Mouse (Mus musculus) heart, embryonic 14.5 days (tissue): ENCODE data around the gene Rhbdl3. TPM values are rescaled to one million over a fixed set of nuclear protein-coding genes. Genes with fewer than 3 reads are reported as not detected.
A peak's percentile ranks its signal among the peaks of the same experiment; 100 is the strongest.

Experiments
- ATAC-seq: fragments of 200-750 bp; cut with Nextera tagmentation; 2 replicates; pipeline ENCODE4 v1.8.0; 2017; ENCODE audit warnings: low read depth, moderate TSS enrichment; ENCODE audit not compliant: insufficient number of reproducible peaks, insufficient read depth, low FRiP score
- H3K27ac ChIP-seq, 2 experiments: fragments of 200-500 bp in 1 of 2; fragments of 300-500 bp in 1 of 2; sonication (generic) in 1 of 2; replicated peaks in 1 of 2; 2 replicates each; pipeline ENCODE4 v1.5.1; 2012 to 2014; ENCODE audit warnings: low read depth in 2 of 2, low read length in 2 of 2, control low read depth in 1 of 2, mild to moderate bottlenecking in 1 of 2, mixed read lengths in 1 of 2; ENCODE audit not compliant: control insufficient read depth in 1 of 2, insufficient read depth in 1 of 2
- H3K27me3 ChIP-seq: fragments of 300-500 bp; sonication (generic); 2 replicates; pipeline ENCODE4 v1.6.1; 2014; ENCODE audit warnings: mild to moderate bottlenecking, low read length, control low read depth; ENCODE audit not compliant: control insufficient read depth, insufficient read depth
- H3K36me3 ChIP-seq: fragments of 300-500 bp; sonication (generic); 2 replicates; pipeline ENCODE4 v1.6.1; 2014; ENCODE audit warnings: mild to moderate bottlenecking, control low read depth, low read length, mixed read lengths; ENCODE audit not compliant: control insufficient read depth, insufficient read depth
- H3K4me1 ChIP-seq, 2 experiments: fragments of 200-500 bp in 1 of 2; fragments of 300-500 bp in 1 of 2; sonication (generic) in 1 of 2; 2 replicates each; pipeline ENCODE4 v1.6.1; 2012 to 2014; ENCODE audit warnings: low read length in 2 of 2, control low read depth in 1 of 2, mixed read lengths in 1 of 2; ENCODE audit not compliant: control insufficient read depth in 2 of 2, insufficient read depth in 2 of 2
- H3K4me2 ChIP-seq: fragments of 300-500 bp; sonication (generic); 2 replicates; pipeline ENCODE4 v1.6.1; 2014; ENCODE audit warnings: mild to moderate bottlenecking, low read length
- H3K4me3 ChIP-seq, 2 experiments: fragments of 200-500 bp in 1 of 2; fragments of 300-500 bp in 1 of 2; sonication (generic) in 1 of 2; 2 replicates each; pipeline ENCODE4 v1.5.1; 2012 to 2014; ENCODE audit warnings: low read length in 2 of 2, mild to moderate bottlenecking in 2 of 2, control low read depth in 1 of 2, low read depth in 1 of 2, moderate library complexity in 1 of 2; ENCODE audit not compliant: control insufficient read depth in 1 of 2, insufficient read depth in 1 of 2
- H3K9ac ChIP-seq: fragments of 300-500 bp; sonication (generic); 2 replicates; pipeline ENCODE4 v1.6.1; 2014; ENCODE audit warnings: mild to moderate bottlenecking, low read length
- H3K9me3 ChIP-seq: fragments of 300-500 bp; sonication (generic); 2 replicates; pipeline ENCODE4 v1.6.1; 2016; ENCODE audit warnings: low read length, control low read depth; ENCODE audit not compliant: control insufficient read depth
- WGBS: fragments of 180-500 bp; shearing (Covaris S2); extraction: QIAGEN DNeasy Blood & Tissue Kit; methylation state at CpG from one replicate; pipeline ENCODE4 v1.1.7; 2014; 5-methylcytosine and 5-hydroxymethylcytosine counted together
- polyA plus RNA-seq: library from polyadenylated mRNA; unstranded; fragments of >200 nt; fragmentation: Nextera tagmentation; extraction: Ambion mirVana; gene quantifications from 2 replicates; pipeline ENCODE4 v1.2.1, GENCODE M21; 2014

Gene Rhbdl3
- polyA plus RNA-seq, 1 experiment from 2014 or later, result 1.7 TPM

GRCm38 (mm10) chr11:80332709-80333400 lies 32.1 kb downstream of the Rhbdl3 start:
- ATAC-seq, result no peak
- Histone ChIP-seq H3K9ac (no peak overlapping the region), H3K27me3 (no peaks in the 10 kb centered on the region; the same call in 1 of the 2 replicates), H3K9me3 (no peaks in the 10 kb centered on the region), H3K4me2 (no peak overlapping the region), H3K4me3 (no peak overlapping the region), H3K27ac (no peak overlapping the region), H3K4me1 (peaks cover 6 to 9% of the 10 kb centered on the region in 2 experiments; a peak in 2 of 4 replicates), H3K36me3 (no peaks in the 10 kb centered on the region)
- WGBS, result 63% methylated on average over 12 of the region's 12 CpGs

- Histone ChIP-seq H3K9me3 (no peaks in the 10 kb centered on the region), H3K36me3 (no peaks in the 10 kb centered on the region), H3K9ac (no peak overlapping the region), H3K27me3 (no peaks in the 10 kb centered on the region; the same call in 1 of the 2 replicates), H3K4me1 (peaks cover 6 to 9% of the 10 kb centered on the region in 2 experiments; a peak in 2 of 4 replicates), H3K27ac (no peak overlapping the region), H3K4me2 (0 out of 2 replicates have a peak overlapping the region, but pooled peaks have one; percentile 11), H3K4me3 (no peak overlapping the region)
- WGBS, result 10% methylated on average over 7 of the region's 7 CpGs
- no peak for ATAC-seq
Observed at GRCm38 (mm10) chr11:80335609-80336350, 35.1 kb downstream of the Rhbdl3 start.

- Histone ChIP-seq H3K36me3 (no peaks in the 10 kb centered on the region), H3K9me3 (no peaks in the 10 kb centered on the region), H3K9ac (no peak overlapping the region), H3K4me1 (peaks cover 6 to 9% of the 10 kb centered on the region in 2 experiments; a peak in 2 of 4 replicates), H3K4me3 (no peak overlapping the region), H3K27me3 (no peaks in the 10 kb centered on the region; the same call in 1 of the 2 replicates), H3K27ac (no peak overlapping the region), H3K4me2 (0 out of 2 replicates have a peak overlapping the region, but pooled peaks have one; percentile 11)
- 6% methylated on average over 6 of the region's 6 CpGs for WGBS
- ATAC-seq, result no peak
Observed at GRCm38 (mm10) chr11:80336351-80336730, 35.6 kb downstream of the Rhbdl3 start.

- no peak overlapping the region for H3K9ac ChIP-seq
- no peaks in the 10 kb centered on the region for H3K36me3 ChIP-seq
- H3K4me2 ChIP-seq, result no peak overlapping the region
- H3K27me3 ChIP-seq, result no peaks in the 10 kb centered on the region
- 10% methylated on average over 2 of the region's 2 CpGs for WGBS
- no peak overlapping the region for H3K27ac ChIP-seq
- H3K9me3 ChIP-seq, result no peaks in the 10 kb centered on the region
- no peak overlapping the region for H3K4me3 ChIP-seq
- ATAC-seq, result no peak
- no peaks in the 10 kb centered on the region for H3K4me1 ChIP-seq
Observed at GRCm38 (mm10) chr11:80342482-80342881, 41.8 kb downstream of the Rhbdl3 start.

DNA sequence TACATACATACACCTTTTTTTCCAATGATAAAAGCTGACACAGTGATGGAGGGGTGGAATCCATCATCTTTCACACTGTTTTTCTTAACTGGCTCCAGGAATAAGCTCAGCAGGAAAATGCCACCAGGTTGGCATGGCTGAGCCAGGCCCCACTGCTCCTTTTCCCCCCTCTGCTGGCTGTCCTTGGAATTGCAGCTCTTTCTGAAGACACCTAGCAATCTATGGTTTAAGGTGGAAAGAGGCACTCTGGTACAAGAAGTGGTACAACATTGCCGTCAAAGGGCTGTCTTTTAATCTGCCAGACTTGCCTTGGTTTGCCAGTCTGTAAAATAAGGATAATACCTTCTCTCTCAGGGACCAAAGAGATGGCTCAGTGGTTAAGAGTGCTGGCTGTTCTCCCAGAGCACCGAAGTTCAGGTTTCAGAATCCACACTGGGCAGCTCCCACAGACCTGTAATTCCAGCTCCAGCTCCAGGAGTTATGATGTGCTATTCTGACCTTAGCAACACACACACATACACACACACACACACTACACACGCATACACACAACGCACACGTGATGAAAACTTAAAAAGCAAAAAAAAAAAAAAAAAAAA lies 51.2 kb downstream of the Rhbdl3 start:
- Histone ChIP-seq H3K4me2 (no peak overlapping the region), H3K36me3 (no peaks in the 10 kb centered on the region), H3K4me3 (no peak overlapping the region), H3K27ac (no peak overlapping the region), H3K4me1 (no peaks in the 10 kb centered on the region), H3K9ac (no peak overlapping the region), H3K9me3 (no peaks in the 10 kb centered on the region), H3K27me3 (no peaks in the 10 kb centered on the region)
- no peak for ATAC-seq
- WGBS, result 65% methylated on average over 5 of the region's 5 CpGs

GRCm38 (mm10) chr11:80354832-80355231 lies 54.1 kb downstream of the Rhbdl3 start:
- WGBS, result 37% methylated on average over 4 of the region's 4 CpGs
- Histone ChIP-seq H3K4me1 (no peaks in the 10 kb centered on the region), H3K9ac (no peak overlapping the region), H3K27ac (no peak overlapping the region), H3K36me3 (no peaks in the 10 kb centered on the region), H3K4me2 (no peak overlapping the region), H3K27me3 (no peaks in the 10 kb centered on the region), H3K9me3 (no peaks in the 10 kb centered on the region), H3K4me3 (no peak overlapping the region)
- ATAC-seq, result no peak

- no peaks in the 10 kb centered on the region for H3K27me3 ChIP-seq
- 94% methylated on average over 1 of the region's 1 CpGs for WGBS
- H3K4me1 ChIP-seq, result no peaks in the 10 kb centered on the region
- no peak overlapping the region for H3K4me2 ChIP-seq
- ATAC-seq, result no peak
- no peak overlapping the region for H3K27ac ChIP-seq
- peaks cover 84% of the 10 kb centered on the region for H3K36me3 ChIP-seq
- H3K9ac ChIP-seq, result no peak overlapping the region
- no peak overlapping the region for H3K4me3 ChIP-seq
- H3K9me3 ChIP-seq, result no peaks in the 10 kb centered on the region
Observed at GRCm38 (mm10) chr11:80368949-80369348, 68.2 kb downstream of the Rhbdl3 start.
